Mouse (Mus musculus): Measurements from ENCODE around the gene Hpse2.

The Hpse2 gene

GRCm38 (mm10) chr19:42965171-42965570 lies 423.0 kb downstream of the Hpse2 start:
- no peak for DNase-seq (ENCODE audit: low read depth, low spot score)

- DNase-seq (ENCODE audit: low read depth, low spot score): no peak
Observed at GRCm38 (mm10) chr19:42948114-42948636, 440.0 kb downstream of the Hpse2 start.

DNA sequence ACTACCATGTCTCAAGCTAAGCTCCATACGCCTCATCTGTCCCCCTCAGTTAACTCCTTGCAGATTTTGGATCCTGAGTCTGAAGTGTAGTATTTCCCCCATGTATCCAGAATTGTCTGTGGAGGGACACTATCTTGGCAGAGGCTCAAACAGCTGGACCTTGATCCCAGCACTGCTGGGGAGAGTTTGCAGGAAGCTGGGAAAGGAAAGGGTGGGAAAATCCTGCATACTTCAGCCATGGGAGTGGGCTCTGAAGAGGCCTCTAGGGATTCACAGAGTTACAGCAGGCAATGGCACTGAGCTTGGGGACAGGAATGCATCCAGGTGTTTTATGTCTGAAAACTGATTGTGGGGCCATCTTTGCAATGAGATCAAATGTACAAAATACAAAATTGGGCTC lies 450.6 kb downstream of the Hpse2 start:
- peak; percentile 10 for DNase-seq (ENCODE audit: low read depth, low spot score)

- peak; percentile 57 for DNase-seq (ENCODE audit: low read depth, low spot score)
Observed at GRCm38 (mm10) chr19:42936661-42937193, 451.4 kb downstream of the Hpse2 start.

GRCm38 (mm10) chr19:42929702-42930101 lies 458.5 kb downstream of the Hpse2 start:
- DNase-seq (ENCODE audit: low read depth, low spot score): no peak

GRCm38 (mm10) chr19:42928271-42928670 lies 459.9 kb downstream of the Hpse2 start:
- DNase-seq (ENCODE audit: low read depth, low spot score): no peak

DNA sequence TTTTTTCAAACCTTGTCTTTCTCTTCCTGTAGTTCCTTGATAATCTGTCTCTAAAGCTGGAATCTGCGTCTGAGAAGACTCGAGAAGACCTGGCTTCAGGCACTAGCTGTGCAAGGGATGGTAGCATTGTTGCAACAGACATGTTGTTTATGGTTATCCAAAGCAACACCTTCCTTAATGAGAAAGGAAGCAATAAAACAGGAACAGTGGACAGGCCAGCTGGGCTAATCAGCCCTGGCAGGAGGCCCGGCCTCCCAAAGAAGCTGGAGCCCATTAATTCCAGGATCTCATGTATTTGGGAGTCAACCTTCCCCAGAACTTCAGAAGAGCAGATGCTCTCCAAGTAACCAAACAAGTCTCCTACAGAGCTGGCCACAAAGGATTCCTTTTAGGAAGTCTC lies 465.5 kb downstream of the Hpse2 start:
- no peak for DNase-seq (ENCODE audit: low read depth, low spot score)

DNA sequence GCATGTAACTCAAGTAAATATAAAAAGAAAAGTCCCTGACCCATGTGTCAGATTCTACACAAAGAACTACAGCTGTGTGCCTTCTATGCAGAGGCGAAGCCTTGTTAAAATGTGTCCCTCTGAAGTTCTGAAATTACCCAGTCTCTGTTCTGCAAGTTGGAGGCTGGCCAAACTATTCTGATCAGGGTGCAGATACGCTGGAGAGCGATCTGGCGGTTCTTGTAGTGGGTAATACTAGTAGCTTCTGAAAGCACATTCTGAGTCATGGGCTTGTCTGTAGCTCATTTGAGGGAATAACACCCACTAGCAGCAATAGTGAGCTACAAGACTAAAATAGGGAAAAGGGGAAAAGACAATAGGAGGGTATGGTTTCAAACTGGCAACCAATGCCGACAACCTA lies 474.5 kb downstream of the Hpse2 start:
- DNase-seq (ENCODE audit: low read depth, low spot score): no peak

DNA sequence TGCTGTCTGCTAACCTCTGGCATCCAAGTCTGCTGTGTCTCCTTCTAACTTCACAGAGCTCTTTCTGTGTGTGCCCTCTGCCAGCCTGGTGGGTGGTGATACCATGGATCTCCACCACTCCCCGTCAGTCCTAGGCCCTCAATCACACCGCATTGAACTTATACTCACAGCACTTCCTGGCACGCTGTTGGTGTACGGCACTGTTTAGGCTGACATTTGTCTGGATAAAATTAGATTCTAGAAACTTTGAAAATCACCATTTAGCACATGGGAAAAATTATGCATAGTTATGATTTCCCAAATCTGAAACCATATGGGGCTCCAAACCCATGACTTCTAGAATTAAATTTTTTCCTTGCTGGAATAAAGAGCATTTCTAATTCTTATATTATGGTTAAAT lies 478.4 kb downstream of the Hpse2 start:
- DNase-seq (ENCODE audit: low read depth, low spot score): no peak

GRCm38 (mm10) chr19:42908553-42908952 lies 479.6 kb downstream of the Hpse2 start:
- no peak for DNase-seq (ENCODE audit: low read depth, low spot score)

DNA sequence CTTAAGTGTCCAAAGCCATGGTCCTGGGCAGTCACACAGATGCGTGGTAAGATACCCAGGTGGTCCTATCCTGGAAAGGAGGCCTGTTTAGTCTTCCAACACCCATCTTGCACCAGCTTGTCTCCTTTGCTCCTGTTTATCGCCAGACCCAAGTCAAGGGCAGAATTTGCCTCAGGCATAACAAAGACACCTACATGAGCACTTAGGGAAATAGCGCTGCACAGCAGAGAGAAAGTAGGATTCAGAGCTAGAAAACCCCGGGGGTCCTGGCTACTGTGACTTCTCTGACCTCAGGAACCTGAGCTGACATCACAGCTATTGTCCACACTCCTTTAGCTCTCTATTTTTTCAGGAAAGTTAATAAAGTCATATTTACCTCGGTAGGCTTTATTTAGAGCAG lies 481.8 kb downstream of the Hpse2 start:
- DNase-seq (ENCODE audit: low read depth, low spot score): peak; percentile 91

- no peak for DNase-seq (ENCODE audit: low read depth, low spot score)
Observed at GRCm38 (mm10) chr19:42904726-42905125, 483.4 kb downstream of the Hpse2 start.

DNA sequence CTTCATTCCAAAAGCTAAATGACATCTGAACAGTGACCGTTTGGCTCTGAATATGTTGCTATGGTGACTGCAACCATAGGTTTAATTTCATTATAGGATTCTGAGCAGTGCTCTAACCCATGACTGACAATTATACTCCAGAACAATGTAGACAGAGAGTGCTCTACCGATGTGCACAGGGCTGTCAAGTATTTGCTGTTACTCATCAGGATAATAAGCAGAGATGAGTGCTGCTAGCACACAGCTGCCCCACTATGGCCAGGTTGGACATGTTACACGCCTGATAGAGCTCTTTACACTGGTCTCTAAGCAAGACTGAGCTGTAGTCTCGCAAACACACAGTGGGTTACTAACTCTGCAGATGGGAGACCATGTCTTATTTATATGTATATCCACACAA lies 483.9 kb downstream of the Hpse2 start:
- DNase-seq (ENCODE audit: low read depth, low spot score): no peak

GRCm38 (mm10) chr19:42903840-42904239 lies 484.3 kb downstream of the Hpse2 start:
- no peak for DNase-seq (ENCODE audit: low read depth, low spot score)

GRCm38 (mm10) chr19:42902410-42903021 lies 485.6 kb downstream of the Hpse2 start:
- no peak for DNase-seq (ENCODE audit: low read depth, low spot score)

DNA sequence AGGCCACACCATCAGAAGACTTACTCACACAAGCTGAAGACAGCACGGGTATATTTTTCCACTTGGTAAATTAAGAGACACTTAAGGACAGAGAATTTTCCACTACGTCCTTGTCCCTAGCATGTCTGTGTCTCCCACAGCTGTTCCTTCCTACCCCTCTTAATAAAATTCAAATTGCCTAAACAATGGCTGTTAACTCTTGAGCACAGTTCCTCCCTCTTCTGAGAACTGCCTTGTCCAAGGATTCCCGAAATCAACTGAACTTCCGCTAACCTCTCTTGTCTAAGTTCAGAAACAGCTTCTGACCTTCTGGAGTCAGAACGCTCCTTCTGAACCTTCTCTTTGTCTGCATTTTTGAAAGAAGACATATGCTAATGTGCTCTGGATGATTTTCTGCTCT lies 496.6 kb downstream of the Hpse2 start:
- DNase-seq (ENCODE audit: low read depth, low spot score): peak; percentile 86

- DNase-seq (ENCODE audit: low read depth, low spot score): no peak
Observed at GRCm38 (mm10) chr19:42877653-42878052, 510.5 kb downstream of the Hpse2 start.

- peak; percentile 41 for DNase-seq (ENCODE audit: low read depth, low spot score)
Observed at GRCm38 (mm10) chr19:42876563-42876962, 511.6 kb downstream of the Hpse2 start.

GRCm38 (mm10) chr19:42869663-42870530 lies 518.3 kb downstream of the Hpse2 start:
- peak; percentile 51 for DNase-seq (ENCODE audit: low read depth, low spot score)

GRCm38 (mm10) chr19:42868958-42869662 lies 519.0 kb downstream of the Hpse2 start:
- DNase-seq (ENCODE audit: low read depth, low spot score): no peak

DNA sequence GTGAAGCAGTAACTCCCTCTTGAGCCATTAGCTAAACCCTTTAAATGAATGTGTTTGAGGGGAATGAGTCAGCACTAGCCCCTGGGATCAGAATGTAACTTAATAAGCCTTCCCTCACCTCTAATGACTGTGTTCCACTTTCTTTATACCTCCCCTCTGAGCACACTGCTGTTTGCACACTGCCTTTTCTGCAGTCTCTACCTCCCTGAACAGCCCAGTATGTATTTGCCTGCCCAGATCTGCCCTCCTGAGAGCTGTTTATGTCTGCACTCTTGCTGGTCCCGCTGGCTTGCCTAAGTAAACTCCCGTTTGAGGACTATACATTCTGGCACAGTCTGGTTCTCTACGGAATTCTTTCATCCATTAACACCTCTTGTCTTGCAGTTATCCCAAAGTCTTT lies 525.1 kb downstream of the Hpse2 start:
- DNase-seq (ENCODE audit: low read depth, low spot score): no peak

GRCm38 (mm10) chr19:42857096-42857495 lies 531.1 kb downstream of the Hpse2 start:
- DNase-seq (ENCODE audit: low read depth, low spot score): peak; percentile 59
